Mouse (Mus musculus): ENCODE measurements around the gene Lax1. TPM values are rescaled to one million over a fixed set of nuclear protein-coding genes. Genes with fewer than 3 reads are reported as not detected.

Gene Lax1
- polyA plus RNA-seq, 1 experiment from 2014 or later: 29.4 TPM

DNA sequence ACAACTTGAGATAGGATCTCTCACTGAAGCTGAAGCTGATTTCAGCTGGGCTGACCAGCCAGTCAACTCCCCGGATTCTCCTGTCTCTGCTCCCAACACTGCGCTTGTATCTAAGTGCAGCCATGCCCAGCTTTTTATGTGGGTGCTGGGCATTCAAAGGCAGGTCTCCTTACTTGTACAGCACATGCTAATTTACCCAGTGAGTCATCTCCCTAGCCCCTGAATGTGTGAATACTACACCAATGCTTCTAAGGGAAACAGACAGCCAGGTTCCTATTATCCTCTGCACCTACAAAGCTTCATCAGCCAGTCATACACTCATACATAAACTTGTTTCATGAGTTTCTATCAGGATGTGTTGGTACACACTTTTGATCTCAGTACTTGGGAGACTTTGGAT, 48.7 kb downstream of the Lax1 start:
- no peak for DNase-seq (ENCODE audit: low spot score)

DNA sequence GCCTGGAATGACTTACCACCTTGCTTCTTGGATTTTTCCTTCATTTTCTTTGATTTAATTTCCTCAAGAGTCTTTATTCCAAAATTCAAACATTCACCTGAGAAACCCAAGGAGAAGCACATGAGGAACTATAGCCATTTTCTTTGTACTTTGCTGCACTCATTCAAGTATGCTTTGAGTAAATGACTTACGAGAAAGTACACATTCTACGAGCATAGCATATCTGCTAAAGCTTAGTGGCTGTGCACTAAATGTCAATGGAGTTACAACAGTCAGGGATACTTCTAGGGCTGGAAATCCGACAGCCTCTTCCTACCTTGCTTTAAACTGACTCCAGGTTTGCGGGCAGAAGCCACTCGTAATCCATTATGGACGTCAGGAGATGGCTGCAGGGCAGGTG, 51.4 kb downstream of the Lax1 start:
- no peak for DNase-seq (ENCODE audit: low spot score)

DNA sequence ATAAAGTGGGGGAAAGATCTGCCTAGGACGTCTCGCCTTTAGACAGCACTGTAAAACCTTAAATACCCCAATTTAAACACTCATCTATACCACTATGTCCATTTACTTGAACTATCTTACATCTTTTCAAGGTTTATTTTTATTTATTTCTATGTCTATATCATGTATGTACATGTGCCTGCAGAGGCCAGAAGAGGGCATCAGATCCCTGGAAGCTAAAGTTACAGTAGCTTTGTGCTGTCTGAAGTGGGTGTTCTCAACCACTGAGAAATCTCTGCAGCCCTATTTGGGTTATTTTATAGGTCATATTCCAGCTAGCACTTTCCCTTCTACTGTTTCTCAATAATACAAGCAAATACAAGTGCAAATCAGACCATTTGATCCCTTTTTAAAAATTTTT, 57.7 kb downstream of the Lax1 start:
- DNase-seq (ENCODE audit: low spot score): no peak

Small RNA genes within 50 kb of the gene (microRNA-seq; reads per million reads assigned to microRNA genes)
- gene Mir6903 (ENCODE audit: borderline number of aligned reads): not detected

Other genes with a start within 250 kb of the Lax1 start
- 1,024 and 1,029 TPM in 2 replicates for gene Snrpe, start 79.8 kb downstream of the Lax1 start, polyA plus RNA-seq (2015; fragmentation: Nextera tagmentation; extraction: Ambion mirVana)
- gene Zbed6, start 29.2 kb downstream of the Lax1 start, polyA plus RNA-seq (2015; fragmentation: Nextera tagmentation; extraction: Ambion mirVana): 0.14 and 0.86 TPM in 2 replicates
- 2.3 and 3.0 TPM in 2 replicates for gene Gm38394, start 28.8 kb downstream of the Lax1 start, polyA plus RNA-seq (2015; fragmentation: Nextera tagmentation; extraction: Ambion mirVana)
- gene Atp2b4, start 110.9 kb upstream of the Lax1 start, polyA plus RNA-seq (2015; fragmentation: Nextera tagmentation; extraction: Ambion mirVana): 3.1 and 3.5 TPM in 2 replicates
- gene Optc, start 217.9 kb upstream of the Lax1 start, polyA plus RNA-seq (2015; fragmentation: Nextera tagmentation; extraction: Ambion mirVana): 0.12 and 0.42 TPM in 2 replicates
- gene Prelp, start 231.3 kb upstream of the Lax1 start, polyA plus RNA-seq (2015; fragmentation: Nextera tagmentation; extraction: Ambion mirVana): 1.1 and 1.6 TPM in 2 replicates